Mouse (Mus musculus) spleen, postnatal 36 days (tissue): ENCODE results near the gene Commd6.
"Not testable (repeated sequence)": the region's sequence is repeated elsewhere in the genome, so short reads cannot be mapped to it uniquely, and the experiment has no call there.

Source experiments
- DNase-seq, 2 experiments: peaks; one replicate each; pipeline ENCODE4 v3.0.0; 2022; ENCODE audit warnings: low spot score in 2 of 2, mixed read lengths in 1 of 2

Commd6 gene

DNA sequence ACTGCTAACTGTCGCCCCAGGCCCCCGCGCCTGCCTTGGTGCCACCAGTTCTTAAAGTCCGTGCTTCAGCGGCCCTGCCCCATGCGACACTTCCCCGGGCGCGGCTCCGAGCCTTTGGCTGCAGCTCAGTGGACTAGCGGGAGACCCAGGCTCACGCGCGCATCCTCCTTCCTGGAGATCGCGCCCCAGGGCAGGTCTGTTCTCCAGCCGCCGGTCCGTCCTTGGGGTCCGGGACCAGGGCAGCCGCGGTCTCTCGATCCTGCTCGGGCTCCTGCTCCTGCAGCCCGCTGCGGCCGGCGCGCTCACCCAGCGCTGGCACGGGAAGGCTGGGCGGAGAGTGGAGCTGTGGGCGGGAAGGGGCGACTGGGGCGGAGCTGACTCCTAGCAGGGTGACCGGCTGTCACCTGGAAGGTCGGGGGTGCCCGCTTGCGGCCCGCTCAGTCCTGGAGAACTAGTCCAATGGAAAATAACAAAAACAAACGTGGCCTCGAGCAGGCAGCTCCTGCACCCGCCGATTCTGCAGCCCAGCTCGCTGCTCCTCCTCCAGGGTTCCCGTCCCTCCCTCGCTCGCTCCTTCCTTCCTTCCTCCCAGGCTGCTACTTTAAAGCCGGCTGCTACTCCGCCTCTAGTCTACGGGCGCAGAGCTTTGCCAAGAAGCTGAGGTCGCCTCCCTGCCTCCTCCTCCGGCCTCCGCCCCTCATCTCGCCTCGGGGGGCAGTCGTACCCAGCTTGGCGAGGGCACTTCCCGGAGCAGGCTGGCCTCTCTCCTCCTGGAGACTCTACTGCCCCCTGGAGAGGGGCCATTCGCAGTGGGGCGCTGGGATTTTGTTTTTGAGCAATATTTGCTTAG lies 31.7 kb downstream of the Commd6 start, which contains the start of gene Tbc1d4:
Gene Tbc1d4 (minus strand): TSS at position 673 of the 850 bp plus-strand sequence.
- DNase-seq = peak; percentile 40 to 50

- DNase-seq = no peak
Observed at GRCm38 (mm10) chr14:101607631-101608518, 32.6 kb downstream of the Commd6 start.

DNA sequence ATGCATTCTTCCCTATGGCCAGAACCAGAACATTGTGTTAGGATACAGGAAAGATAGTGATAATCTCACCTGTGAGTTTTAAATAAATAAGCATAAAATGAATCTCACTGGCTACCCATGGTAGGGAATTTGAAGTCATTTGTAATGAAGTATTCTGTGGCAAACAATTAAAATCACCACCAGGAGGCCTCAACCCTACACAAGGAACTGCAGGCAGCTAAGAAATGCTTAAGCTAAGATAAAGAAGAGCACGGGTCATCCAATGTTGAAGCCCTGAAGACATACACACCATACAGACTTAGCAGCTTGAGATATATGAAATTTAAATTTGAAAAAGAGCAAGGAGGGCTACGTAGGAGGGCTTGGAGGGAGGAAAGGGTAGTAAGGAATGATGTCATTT lies 34.6 kb downstream of the Commd6 start:
- DNase-seq = no peak

GRCm38 (mm10) chr14:101602851-101603250 lies 37.6 kb downstream of the Commd6 start:
- no peak for DNase-seq

- no peak for DNase-seq
Observed at GRCm38 (mm10) chr14:101597096-101597715, 43.3 kb downstream of the Commd6 start.

GRCm38 (mm10) chr14:101596691-101597090 lies 43.8 kb downstream of the Commd6 start:
- no peak for DNase-seq

DNA sequence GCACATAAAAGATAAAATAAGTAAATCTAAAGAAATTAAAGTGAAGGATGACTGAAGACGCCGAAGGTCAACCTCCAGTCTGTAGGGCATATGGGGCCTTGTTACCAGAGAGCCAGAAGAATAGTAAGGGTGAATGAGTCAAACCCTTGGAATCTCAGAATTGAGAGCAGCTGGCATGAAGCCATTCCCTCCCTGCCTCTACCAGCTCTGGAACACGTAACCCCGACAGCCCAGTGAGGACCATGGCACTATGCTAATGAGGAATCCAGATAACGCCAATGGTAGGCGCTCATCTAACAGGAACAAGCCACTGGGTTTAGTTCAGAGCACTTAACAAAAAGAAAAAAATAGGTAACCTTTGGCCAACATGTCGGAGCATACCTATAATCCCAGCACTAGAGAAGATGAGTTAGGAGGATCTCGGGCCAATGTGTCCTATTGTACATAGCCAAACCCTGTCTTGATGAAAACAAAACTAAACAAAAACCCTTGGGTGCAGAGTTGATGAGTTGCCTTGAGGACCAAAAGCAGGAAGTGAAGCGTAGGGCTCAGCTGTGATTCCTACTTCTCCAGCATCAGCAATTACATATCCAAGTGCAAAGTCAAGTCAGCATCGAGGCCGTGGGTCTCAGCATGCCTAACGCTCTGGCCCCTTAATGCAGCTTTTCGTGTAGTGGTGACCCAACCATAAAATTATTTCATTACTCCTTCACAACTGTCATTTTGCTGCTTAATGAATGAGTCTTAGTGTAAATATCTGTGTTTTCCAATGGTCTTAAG lies 45.0 kb downstream of the Commd6 start:
- DNase-seq = no peak

DNA sequence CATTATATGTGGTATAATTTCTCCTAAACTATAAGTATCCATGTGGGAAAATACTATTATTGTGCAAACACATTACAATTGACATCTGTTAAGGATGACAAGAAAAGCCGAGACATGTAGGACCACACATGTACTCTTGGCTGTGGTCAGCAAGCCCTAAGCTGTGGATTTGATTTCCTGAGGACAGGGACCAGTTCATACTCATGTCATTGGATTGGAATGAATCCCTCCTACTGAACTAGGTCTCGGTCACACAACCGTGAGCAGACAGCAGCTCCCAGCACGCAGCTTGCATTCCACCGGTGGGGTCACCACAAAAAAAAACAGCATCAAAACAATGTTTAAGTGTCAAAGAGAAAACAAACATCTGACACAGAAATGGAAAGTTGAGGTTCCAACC lies 46.5 kb downstream of the Commd6 start:
- DNase-seq = no peak

GRCm38 (mm10) chr14:101593340-101593739 lies 47.1 kb downstream of the Commd6 start:
- DNase-seq = no peak

DNA sequence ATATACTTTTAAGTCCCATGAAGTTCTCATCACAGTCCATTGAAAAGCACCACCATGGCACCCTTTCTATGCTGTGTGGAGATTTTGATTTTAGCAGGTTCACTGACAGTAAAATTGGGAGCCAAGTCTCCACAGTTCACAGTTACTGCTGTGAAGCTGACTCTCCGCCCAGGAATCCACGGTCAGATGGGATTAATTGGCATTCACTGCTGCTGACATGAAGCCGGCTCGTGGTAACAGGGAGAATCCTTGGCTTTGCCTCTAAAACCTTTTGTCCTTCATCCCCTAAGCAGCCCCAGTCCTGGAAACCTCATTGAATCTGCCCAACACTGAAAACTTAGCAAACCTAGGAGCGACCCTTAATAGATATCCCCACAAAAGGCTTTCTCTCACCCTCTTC lies 49.4 kb downstream of the Commd6 start:
- no peak for DNase-seq

DNA sequence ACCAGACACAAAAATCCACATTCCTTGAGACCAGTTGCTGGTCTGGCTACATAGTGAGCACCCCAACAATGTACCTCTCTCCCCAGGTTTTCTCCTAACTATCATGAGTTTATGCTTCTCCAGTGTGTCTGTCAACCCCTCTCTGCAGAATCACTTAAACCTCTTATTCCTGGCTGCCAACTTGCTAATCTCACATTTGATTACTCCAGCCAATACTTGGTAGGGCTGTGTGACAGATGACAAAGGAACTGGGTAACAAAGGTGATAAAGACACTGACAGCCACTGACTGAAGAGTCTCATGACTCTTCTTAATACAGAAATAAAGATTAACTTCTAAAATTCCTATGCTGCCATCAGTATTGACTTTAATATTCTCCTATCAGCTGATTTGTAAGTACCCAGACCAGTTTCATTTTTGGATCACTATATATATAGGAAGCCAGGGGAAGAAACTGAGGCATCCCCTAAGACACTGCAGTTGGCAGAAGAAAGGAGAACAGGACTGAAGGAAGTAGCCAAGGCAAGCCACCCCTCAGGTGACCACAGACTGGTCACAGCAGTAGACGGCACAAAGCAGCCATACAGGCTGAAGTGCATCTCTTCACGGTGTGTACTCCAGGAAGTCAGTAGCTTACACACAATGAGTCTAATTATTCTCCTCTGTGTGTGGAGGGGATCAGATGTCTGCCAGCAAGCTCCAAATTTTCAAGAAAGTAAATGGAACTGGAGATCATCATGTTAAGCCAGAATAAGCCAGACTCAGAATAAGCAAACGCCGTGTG lies 52.1 kb downstream of the Commd6 start:
- not testable (repeated sequence) for DNase-seq

GRCm38 (mm10) chr14:101587366-101588040 lies 53.0 kb downstream of the Commd6 start:
- DNase-seq = not testable (repeated sequence)

GRCm38 (mm10) chr14:101586096-101586495 lies 54.4 kb downstream of the Commd6 start:
- no peak for DNase-seq
